Mouse (Mus musculus): Measurements from ENCODE around the gene Tmem213. TPM values are rescaled to one million over a fixed set of nuclear protein-coding genes. Genes with fewer than 3 reads are reported as not detected.

Gene Tmem213
- polyA plus RNA-seq, 1 experiment: not detected

DNA sequence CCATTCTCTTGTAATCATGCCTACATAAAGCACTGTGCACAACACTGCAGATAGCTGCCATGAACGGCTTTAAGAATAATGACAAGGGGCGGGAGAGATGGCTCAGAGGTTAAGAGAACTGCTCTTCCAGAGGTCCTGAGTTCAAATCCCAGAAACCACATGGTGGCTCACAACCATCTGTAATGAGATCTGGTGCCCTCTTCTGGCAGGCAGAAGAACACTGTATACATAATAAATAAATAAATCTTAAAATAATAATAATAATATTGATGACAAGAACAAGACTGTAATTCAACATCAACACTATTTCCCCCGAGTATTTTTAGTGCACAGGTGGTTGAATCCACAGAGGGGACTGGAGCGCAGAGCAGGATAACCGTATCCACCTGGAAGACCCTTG lies 47.1 kb downstream of the Tmem213 start:
- Histone ChIP-seq H3K4me3 (ENCODE audit: control insufficient read depth, low read depth, low read length) (no peak overlapping the region), H3K36me3 (ENCODE audit: control insufficient read depth, insufficient read depth, low read length) (no peaks in the 10 kb centered on the region), H3K27ac (ENCODE audit: control insufficient read depth, insufficient read depth, low read depth, low read length) (no peak overlapping the region), H3K4me1 (ENCODE audit: control insufficient read depth, insufficient read depth, low read length) (no peaks in the 10 kb centered on the region), H3K27me3 (ENCODE audit: control insufficient read depth, insufficient read depth, low read length) (no peaks in the 10 kb centered on the region)
- TF ChIP-seq POLR2A (IDR thresholded peaks at IDR 0.05; ENCODE audit: control insufficient read depth, low read depth, low read length) (no peak), CTCF (IDR thresholded peaks at IDR 0.05; ENCODE audit: control insufficient read depth, insufficient read depth, insufficient replicate concordance, low read depth, low read length) (no peak)

- H3K27ac ChIP-seq (ENCODE audit: control insufficient read depth, insufficient read depth, low read depth, low read length): no peak overlapping the region
Measured at GRCm38 (mm10) chr6:38157925-38158324, 48.9 kb downstream of the Tmem213 start.

DNA sequence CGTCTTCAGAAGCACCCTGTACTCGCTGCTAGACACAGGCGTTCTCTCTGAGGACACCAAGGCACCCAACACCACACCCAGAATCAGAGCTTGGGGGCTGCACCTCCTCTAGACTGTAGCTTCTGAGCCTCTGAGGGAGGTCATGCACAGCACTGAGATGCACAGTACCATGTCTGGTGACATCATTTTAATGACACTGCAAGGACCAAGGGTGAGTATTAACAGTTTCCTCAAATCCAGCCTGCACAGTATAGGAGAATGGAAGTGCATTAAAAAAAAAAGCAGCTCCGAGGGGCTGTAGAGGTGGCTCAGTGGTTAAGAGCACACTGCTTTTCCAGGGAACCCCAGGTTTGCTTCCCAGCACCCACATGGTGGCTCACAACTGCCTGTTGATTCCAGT lies 50.5 kb downstream of the Tmem213 start:
- no peak for TF ChIP-seq POLR2A (IDR thresholded peaks at IDR 0.05; ENCODE audit: control insufficient read depth, low read depth, low read length)
- TF ChIP-seq CTCF (IDR thresholded peaks at IDR 0.05; ENCODE audit: control insufficient read depth, insufficient read depth, insufficient replicate concordance, low read depth, low read length): no peak
- no peak overlapping the region for H3K4me3 ChIP-seq (ENCODE audit: control insufficient read depth, low read depth, low read length)
- no peaks in the 10 kb centered on the region for H3K27me3 ChIP-seq (ENCODE audit: control insufficient read depth, insufficient read depth, low read length)
- no peaks in the 10 kb centered on the region for H3K36me3 ChIP-seq (ENCODE audit: control insufficient read depth, insufficient read depth, low read length)
- H3K4me1 ChIP-seq (ENCODE audit: control insufficient read depth, insufficient read depth, low read length): no peaks in the 10 kb centered on the region
- no peak overlapping the region for H3K27ac ChIP-seq (ENCODE audit: control insufficient read depth, insufficient read depth, low read depth, low read length)

More at GRCm38 (mm10) chr6:38157925-38158324, 48.9 kb downstream of the Tmem213 start:
- Histone ChIP-seq H3K4me1 (ENCODE audit: control insufficient read depth, insufficient read depth, low read length) (no peaks in the 10 kb centered on the region), H3K27me3 (ENCODE audit: control insufficient read depth, insufficient read depth, low read length) (no peaks in the 10 kb centered on the region), H3K36me3 (ENCODE audit: control insufficient read depth, insufficient read depth, low read length) (no peaks in the 10 kb centered on the region), H3K4me3 (ENCODE audit: control insufficient read depth, low read depth, low read length) (no peak overlapping the region)
- TF ChIP-seq POLR2A (IDR thresholded peaks at IDR 0.05; ENCODE audit: control insufficient read depth, low read depth, low read length) (no peak), CTCF (IDR thresholded peaks at IDR 0.05; ENCODE audit: control insufficient read depth, insufficient read depth, insufficient replicate concordance, low read depth, low read length) (no peak)

- TF ChIP-seq CTCF (IDR thresholded peaks at IDR 0.05; ENCODE audit: control insufficient read depth, insufficient read depth, insufficient replicate concordance, low read depth, low read length) (peak; percentile 11; the same call in 1 of the 2 replicates), POLR2A (IDR thresholded peaks at IDR 0.05; ENCODE audit: control insufficient read depth, low read depth, low read length) (no peak)
- Histone ChIP-seq H3K27me3 (ENCODE audit: control insufficient read depth, insufficient read depth, low read length) (no peaks in the 10 kb centered on the region), H3K4me3 (ENCODE audit: control insufficient read depth, low read depth, low read length) (no peak overlapping the region), H3K4me1 (ENCODE audit: control insufficient read depth, insufficient read depth, low read length) (no peaks in the 10 kb centered on the region), H3K27ac (ENCODE audit: control insufficient read depth, insufficient read depth, low read depth, low read length) (no peak overlapping the region), H3K36me3 (ENCODE audit: control insufficient read depth, insufficient read depth, low read length) (no peaks in the 10 kb centered on the region)
Measured at GRCm38 (mm10) chr6:38160102-38160501, 51.0 kb downstream of the Tmem213 start.

- no peaks in the 10 kb centered on the region for H3K4me1 ChIP-seq (ENCODE audit: control insufficient read depth, insufficient read depth, low read length)
Measured at GRCm38 (mm10) chr6:38160556-38160955, 51.5 kb downstream of the Tmem213 start.

DNA sequence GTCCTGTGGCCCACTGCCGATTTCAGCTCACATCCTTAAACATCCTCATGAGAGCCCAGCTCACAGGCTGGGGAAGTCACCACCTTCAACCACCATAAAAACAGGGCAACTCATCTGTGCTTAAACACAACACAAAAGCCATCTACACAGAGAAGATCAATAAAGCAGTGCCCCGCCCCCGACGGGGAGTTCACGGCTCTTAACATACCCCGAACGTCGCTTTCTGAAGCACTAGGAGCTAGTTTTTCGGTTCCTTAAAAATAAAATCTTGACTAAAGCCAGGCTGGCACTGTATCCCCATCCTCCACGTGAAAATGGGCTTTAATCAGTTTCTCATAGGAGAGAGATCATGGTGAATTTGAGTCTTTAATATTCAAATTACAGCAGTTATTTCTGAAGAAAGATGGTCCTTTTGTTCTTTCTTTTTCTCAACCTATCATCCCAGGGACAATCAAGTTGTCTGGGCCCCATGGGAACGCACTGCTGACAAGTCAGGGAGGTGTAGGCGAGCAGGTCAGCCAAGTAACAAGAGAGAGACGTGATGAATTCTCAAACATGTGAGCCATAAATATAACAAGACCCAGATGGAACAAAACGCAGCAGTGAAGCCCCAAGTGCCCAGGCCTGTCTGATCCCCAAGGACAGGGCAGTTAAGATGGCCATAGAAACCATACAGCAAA lies 53.9 kb downstream of the Tmem213 start:
- H3K4me3 ChIP-seq (ENCODE audit: control insufficient read depth, low read depth, low read length): no peak overlapping the region
- no peaks in the 10 kb centered on the region for H3K36me3 ChIP-seq (ENCODE audit: control insufficient read depth, insufficient read depth, low read length)
- H3K27me3 ChIP-seq (ENCODE audit: control insufficient read depth, insufficient read depth, low read length): no peaks in the 10 kb centered on the region
- H3K4me1 ChIP-seq (ENCODE audit: control insufficient read depth, insufficient read depth, low read length): no peaks in the 10 kb centered on the region
- H3K27ac ChIP-seq (ENCODE audit: control insufficient read depth, insufficient read depth, low read depth, low read length): no peak overlapping the region
- TF ChIP-seq CTCF (IDR thresholded peaks at IDR 0.05; ENCODE audit: control insufficient read depth, insufficient read depth, insufficient replicate concordance, low read depth, low read length) (no peak), POLR2A (IDR thresholded peaks at IDR 0.05; ENCODE audit: control insufficient read depth, low read depth, low read length) (no peak)

More at GRCm38 (mm10) chr6:38160556-38160955, 51.5 kb downstream of the Tmem213 start:
- Histone ChIP-seq H3K4me3 (ENCODE audit: control insufficient read depth, low read depth, low read length) (no peak overlapping the region), H3K27ac (ENCODE audit: control insufficient read depth, insufficient read depth, low read depth, low read length) (no peak overlapping the region), H3K36me3 (ENCODE audit: control insufficient read depth, insufficient read depth, low read length) (no peaks in the 10 kb centered on the region), H3K27me3 (ENCODE audit: control insufficient read depth, insufficient read depth, low read length) (no peaks in the 10 kb centered on the region)
- no peak for TF ChIP-seq POLR2A (IDR thresholded peaks at IDR 0.05; ENCODE audit: control insufficient read depth, low read depth, low read length)
- TF ChIP-seq CTCF (IDR thresholded peaks at IDR 0.05; ENCODE audit: control insufficient read depth, insufficient read depth, insufficient replicate concordance, low read depth, low read length): no peak

DNA sequence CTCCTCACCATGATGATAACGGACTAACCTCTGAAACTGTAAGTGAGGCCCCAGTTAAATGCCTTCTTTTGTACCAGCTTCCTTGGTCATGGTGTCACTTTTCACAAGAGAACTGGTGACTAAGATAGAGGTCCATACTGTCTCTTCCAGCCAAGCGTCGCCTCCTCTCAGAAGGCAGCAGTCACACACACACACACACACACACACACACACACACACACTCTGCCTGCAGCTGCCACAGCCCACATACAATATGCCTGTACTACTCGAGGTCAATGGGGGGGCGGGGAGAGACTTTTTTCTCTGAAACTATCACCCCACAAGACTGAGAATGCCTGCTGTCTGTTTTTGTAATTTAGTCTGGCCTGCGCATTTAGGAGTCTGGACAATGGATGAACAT lies 55.6 kb downstream of the Tmem213 start:
- H3K36me3 ChIP-seq (ENCODE audit: control insufficient read depth, insufficient read depth, low read length): no peaks in the 10 kb centered on the region
- no peak overlapping the region for H3K4me3 ChIP-seq (ENCODE audit: control insufficient read depth, low read depth, low read length)
- no peak for TF ChIP-seq CTCF (IDR thresholded peaks at IDR 0.05; ENCODE audit: control insufficient read depth, insufficient read depth, insufficient replicate concordance, low read depth, low read length)
- no peak for TF ChIP-seq POLR2A (IDR thresholded peaks at IDR 0.05; ENCODE audit: control insufficient read depth, low read depth, low read length)
- H3K4me1 ChIP-seq (ENCODE audit: control insufficient read depth, insufficient read depth, low read length): no peaks in the 10 kb centered on the region
- no peak overlapping the region for H3K27ac ChIP-seq (ENCODE audit: control insufficient read depth, insufficient read depth, low read depth, low read length)
- H3K27me3 ChIP-seq (ENCODE audit: control insufficient read depth, insufficient read depth, low read length): no peaks in the 10 kb centered on the region

Measured in testis, adult 2 months (tissue).